Mouse (Mus musculus) thymus, adult 2 months (tissue): ENCODE results near the gene Trp73. TPM values are rescaled to one million over a fixed set of nuclear protein-coding genes. Genes with fewer than 3 reads are reported as not detected.

Experiments used
- DNase-seq: peaks from one replicate; pipeline ENCODE4 v3.0.0; 2021
- H3K27ac ChIP-seq: fragments of 200-500 bp; 2 replicates; pipeline ENCODE4 v1.5.1; 2012; ENCODE audit warnings: low read length, control low read depth; ENCODE audit not compliant: control insufficient read depth, insufficient read depth
- H3K27me3 ChIP-seq: fragments of 200-500 bp; 2 replicates; pipeline ENCODE4 v1.6.1; 2012; ENCODE audit warnings: mild to moderate bottlenecking, low read length, moderate library complexity, mixed read lengths; ENCODE audit not compliant: control insufficient read depth, insufficient read depth
- H3K36me3 ChIP-seq: fragments of 200-500 bp; 2 replicates; pipeline ENCODE4 v1.6.1; 2012; ENCODE audit warnings: mild to moderate bottlenecking, low read length, moderate library complexity; ENCODE audit not compliant: control insufficient read depth, insufficient read depth
- H3K4me1 ChIP-seq: fragments of 200-500 bp; replicated peaks from 2 replicates; pipeline ENCODE4 v1.6.1; 2012; ENCODE audit warnings: low read length; ENCODE audit not compliant: control insufficient read depth, insufficient read depth
- H3K4me3 ChIP-seq: fragments of 200-500 bp; 2 replicates; pipeline ENCODE4 v1.5.1; 2012; ENCODE audit warnings: mild to moderate bottlenecking, low read length, control low read depth, moderate library complexity; ENCODE audit not compliant: control insufficient read depth, insufficient read depth
- CTCF ChIP-seq: fragments of 200-500 bp; IDR thresholded peaks from 2 replicates; pipeline ENCODE4 v1.5.1; 2012; ENCODE audit warnings: mild to moderate bottlenecking, control low read depth, low read length, moderate library complexity, borderline replicate concordance; ENCODE audit not compliant: control insufficient read depth, poor library complexity, insufficient read depth; ENCODE audit errors: extremely low read depth
- POLR2A ChIP-seq: fragments of 200-500 bp; IDR thresholded peaks from 2 replicates; pipeline ENCODE4 v1.6.1; 2012; ENCODE audit warnings: mild to moderate bottlenecking, low read length, control low read depth, moderate library complexity; ENCODE audit not compliant: control insufficient read depth, poor library complexity, insufficient read depth; ENCODE audit errors: extremely low read depth
- WGBS: fragments of 180-500 bp; shearing (Covaris S2); methylation state at CpG from one replicate; pipeline ENCODE4 v1.1.7; 2018; 5-methylcytosine and 5-hydroxymethylcytosine counted together
- polyA plus RNA-seq: library from polyadenylated mRNA; depleted of rRNA; stranded (reverse); fragments of >200 nt; gene quantifications from 2 replicates; pipeline ENCODE4 v1.2.3, GENCODE M21; 2012

Gene Trp73
- polyA plus RNA-seq, 1 experiment = 1.0 TPM

DNA sequence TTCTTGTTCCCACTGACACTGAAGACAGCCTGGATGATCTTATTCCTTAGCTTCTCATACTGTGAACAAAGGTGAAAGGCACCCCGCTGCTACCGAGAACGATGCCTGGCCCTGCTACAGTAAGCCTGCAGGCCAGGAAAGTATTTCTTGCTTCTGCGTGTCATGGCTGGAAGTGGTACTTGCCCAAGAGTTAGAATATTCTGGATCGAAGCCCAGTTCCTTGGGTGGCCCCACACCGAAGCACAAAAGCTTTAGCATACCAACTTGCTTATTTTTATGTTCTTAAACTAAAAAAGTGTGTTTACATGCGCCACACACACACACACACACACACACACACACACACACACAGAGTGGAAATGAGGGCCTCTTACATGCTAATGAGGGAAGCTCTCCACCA, 111.9 kb downstream of the Trp73 start:
- DNase-seq = no peak
- H3K4me1 ChIP-seq = 0 out of 2 replicates have a peak, but pooled peaks cover 5% of the 10 kb centered on the region
- H3K4me3 ChIP-seq = no peak overlapping the region
- no peak overlapping the region for H3K27ac ChIP-seq
- H3K36me3 ChIP-seq = no peaks in the 10 kb centered on the region
- H3K27me3 ChIP-seq = no peaks in the 10 kb centered on the region
- TF ChIP-seq CTCF (no peak), POLR2A (no peak)
- WGBS = 88% methylated on average over 7 of the region's 7 CpGs

DNA sequence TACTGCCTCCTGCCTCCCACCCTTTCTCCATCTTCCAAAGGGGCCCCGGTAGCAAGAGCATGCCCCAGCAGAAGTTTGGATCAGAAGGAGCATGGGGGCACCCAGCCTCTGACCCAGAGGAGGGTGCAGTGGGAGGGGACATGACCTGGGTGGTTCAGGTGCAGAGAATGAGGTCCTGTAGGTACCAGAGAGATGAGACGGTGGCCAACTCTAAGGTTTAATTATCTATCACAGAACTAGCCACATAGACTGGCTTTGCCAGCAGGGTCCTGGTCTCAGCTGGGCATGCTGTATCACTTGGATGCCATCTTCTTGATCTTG, 113.6 kb downstream of the Trp73 start:
- Histone ChIP-seq H3K27ac (no peak overlapping the region), H3K4me3 (no peak overlapping the region), H3K4me1 (0 out of 2 replicates have a peak, but pooled peaks cover 5% of the 10 kb centered on the region), H3K27me3 (no peaks in the 10 kb centered on the region), H3K36me3 (no peaks in the 10 kb centered on the region)
- no peak for TF ChIP-seq POLR2A
- TF ChIP-seq CTCF = no peak
- 31% methylated on average over 2 of the region's 2 CpGs for WGBS
- DNase-seq = no peak

DNA sequence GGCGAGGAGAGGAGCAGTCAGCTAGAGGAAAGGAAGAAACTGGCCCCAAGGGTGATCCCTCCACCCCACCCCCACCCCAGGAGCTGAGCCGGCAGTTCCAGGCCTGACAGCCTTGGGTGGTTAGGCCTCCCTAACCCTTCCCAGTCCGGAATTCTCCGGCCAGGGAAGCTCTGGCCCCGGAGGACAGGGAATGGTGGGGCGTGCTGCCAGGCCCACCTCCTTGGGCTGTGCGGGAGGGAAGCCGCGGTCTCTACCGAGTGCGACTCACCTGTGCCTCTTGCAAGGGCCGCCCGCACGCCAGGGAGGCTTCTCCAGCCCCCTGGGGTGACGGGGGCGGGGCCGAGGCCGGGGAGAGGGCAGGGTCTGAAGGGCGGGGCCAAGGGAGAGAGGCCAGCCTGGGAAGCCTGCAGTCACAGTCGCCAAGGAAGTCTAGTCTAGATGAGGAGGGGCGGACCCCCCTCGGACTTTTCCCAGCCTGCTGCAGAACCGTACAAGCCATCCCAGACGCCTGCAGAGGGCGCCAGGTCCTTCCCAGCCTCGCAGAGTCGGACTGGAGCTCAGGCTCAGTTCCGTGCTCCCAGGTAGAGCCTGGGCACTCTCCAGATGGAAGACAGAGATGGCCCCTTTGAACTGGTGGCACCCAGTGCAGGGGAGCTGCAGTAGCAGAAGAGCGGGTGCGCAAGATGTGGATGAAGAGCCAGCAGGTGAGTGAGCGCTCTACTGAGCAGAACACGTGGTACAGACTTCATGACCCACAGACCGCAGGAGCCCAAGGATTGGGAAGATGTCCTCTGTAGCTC, 114.2 kb downstream of the Trp73 start, which contains the start of gene Smim1:
Smim1 (minus strand) TSS at position 590 of the 800 bp plus-strand sequence.
- no peak within 1 kb of the TSS for H3K27ac ChIP-seq

DNA sequence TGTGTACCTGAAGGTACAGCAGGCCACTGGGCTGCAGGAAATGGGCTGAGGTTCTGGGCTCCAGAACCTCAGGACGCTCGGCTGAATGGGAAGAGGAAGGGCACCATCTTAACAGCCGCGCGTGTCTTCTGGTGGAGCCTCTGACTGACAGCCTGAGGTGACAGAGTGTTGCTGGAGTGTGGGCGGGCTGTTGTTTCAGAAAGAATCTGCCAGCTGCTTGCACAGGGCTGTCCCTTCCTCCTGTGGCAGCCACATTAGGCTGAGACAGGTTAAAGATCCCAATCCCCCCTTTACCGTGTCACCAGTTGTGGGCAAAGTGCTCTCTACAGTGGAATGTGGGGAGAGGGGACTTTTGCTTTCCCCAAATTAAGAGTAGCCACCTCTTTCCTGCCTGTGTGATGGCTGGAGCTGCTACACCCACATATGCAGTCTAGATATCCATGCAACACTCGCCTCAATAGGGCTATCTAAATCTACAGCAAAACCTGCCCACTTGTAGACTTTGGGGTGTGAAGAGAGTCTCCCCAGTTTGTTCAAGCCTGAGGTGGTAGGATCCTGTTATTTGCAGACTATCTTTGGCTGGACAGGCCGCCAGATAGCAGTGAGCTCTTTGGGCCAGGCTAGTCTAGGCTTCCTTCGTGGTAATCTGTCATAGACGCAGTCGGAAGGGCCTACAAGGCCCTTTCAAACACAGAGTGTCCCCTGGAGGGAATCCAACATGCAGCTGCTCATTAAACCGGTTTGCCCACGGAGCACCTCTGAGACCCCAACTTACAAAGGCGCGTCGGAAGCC, 115.1 kb downstream of the Trp73 start:
- Histone ChIP-seq H3K4me1 (0 out of 2 replicates have a peak, but pooled peaks cover 5% of the 10 kb centered on the region), H3K27me3 (no peaks in the 10 kb centered on the region), H3K4me3 (no peak overlapping the region), H3K27ac (no peak overlapping the region), H3K36me3 (peaks cover 10% of the 10 kb centered on the region; the same call in 1 of the 2 replicates)
- 63% methylated on average over 17 of the region's 17 CpGs for WGBS
- no peak for DNase-seq
- TF ChIP-seq POLR2A = no peak
- no peak for TF ChIP-seq CTCF

More for the DNA sequence above, 114.2 kb downstream of the Trp73 start, which contains the start of gene Smim1:
- H3K4me3 ChIP-seq = no peak within 1 kb of the TSS; the same call in 1 of the 2 replicates
- 0 out of 2 replicates have a peak, but pooled peaks cover 5% of the 10 kb centered on the region for H3K4me1 ChIP-seq
- peak; percentile 19 for DNase-seq
- TF ChIP-seq CTCF = no peak
- TF ChIP-seq POLR2A = no peak
- 11% methylated on average over 33 of the region's 33 CpGs for WGBS
- H3K36me3 ChIP-seq = 0 out of 2 replicates have a peak, but pooled peaks cover 3% of the 10 kb centered on the region
- H3K27me3 ChIP-seq = no peaks in the 10 kb centered on the region

DNA sequence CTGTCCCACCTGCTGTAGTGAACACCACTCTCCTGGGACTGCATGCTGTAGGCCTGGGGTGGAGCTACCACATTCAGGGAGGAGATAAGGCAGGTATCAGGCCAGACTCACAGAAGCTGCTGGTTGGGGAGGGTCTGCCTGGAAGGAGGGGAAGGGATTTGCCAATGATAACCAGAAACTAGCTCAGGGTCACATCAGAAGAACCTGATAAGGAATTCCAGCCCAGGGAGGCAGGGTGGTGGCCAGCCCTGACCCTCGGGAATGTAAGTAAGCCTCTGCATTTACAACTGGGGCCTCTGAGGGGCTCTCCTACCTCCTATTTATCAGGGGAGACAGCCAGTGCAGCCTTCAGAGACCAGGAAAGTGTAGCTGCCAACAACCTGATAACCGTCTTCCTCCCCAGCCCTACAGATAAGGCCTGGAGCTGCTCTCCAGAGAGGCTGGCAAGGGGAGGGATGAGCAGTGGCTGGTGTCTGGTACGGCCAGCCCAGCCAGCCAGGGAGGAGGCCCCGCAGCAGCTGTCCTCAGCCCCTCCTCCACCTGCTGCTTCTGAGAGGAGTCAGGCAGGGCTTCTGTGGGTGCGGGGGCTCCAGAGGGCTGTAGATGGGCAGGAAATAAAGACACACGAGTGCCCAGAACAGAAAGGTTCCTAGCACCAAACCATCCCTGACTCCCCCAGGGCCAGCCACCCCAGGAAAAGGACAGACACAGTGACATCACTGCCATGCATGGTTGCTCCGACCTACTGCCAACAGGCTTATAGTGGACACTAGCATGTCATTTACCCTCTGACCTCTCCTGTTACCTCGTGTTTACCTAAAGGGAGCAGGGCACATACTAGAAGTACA, 116.0 kb downstream of the Trp73 start:
- no peaks in the 10 kb centered on the region for H3K27me3 ChIP-seq
- WGBS = 45% methylated on average over 8 of the region's 8 CpGs
- H3K36me3 ChIP-seq = peaks cover 17% of the 10 kb centered on the region
- DNase-seq = no peak
- H3K4me1 ChIP-seq = 0 out of 2 replicates have a peak, but pooled peaks cover 5% of the 10 kb centered on the region
- TF ChIP-seq CTCF (no peak), POLR2A (no peak)
- no peak overlapping the region for H3K4me3 ChIP-seq
- H3K27ac ChIP-seq = no peak overlapping the region

DNA sequence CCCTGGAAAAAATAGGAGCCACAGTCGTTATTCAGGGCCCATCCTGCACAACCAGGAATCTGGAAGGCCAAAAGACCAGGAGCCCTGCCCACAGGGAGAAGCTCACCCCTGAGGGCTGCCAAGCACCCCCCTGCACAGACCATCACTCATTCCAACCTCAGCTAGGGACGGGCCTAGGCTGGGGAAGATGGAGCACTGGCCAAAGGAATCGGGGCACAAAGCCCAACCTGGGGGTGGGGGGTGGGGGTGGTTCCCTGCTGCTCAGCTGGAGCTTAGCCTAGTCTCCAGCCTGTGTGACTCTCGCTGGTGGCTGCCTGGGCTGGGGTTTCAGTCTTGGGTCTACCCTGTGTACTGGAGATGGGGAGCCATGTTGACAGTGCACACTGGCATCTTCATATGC, 117.2 kb downstream of the Trp73 start:
- 82% methylated on average over 4 of the region's 4 CpGs for WGBS
- Histone ChIP-seq H3K36me3 (peaks cover 27% of the 10 kb centered on the region), H3K27ac (no peak overlapping the region), H3K27me3 (no peaks in the 10 kb centered on the region), H3K4me1 (0 out of 2 replicates have a peak, but pooled peaks cover 5% of the 10 kb centered on the region), H3K4me3 (no peak overlapping the region)
- DNase-seq = no peak
- TF ChIP-seq CTCF (no peak), POLR2A (no peak)
